In genomic region chr3:115712808-115713200, GRCm38 (mm10) we compare ENCODE assay signal across 8 mouse cellular contexts. TPM values are rescaled to one million over a fixed set of nuclear protein-coding genes. Genes with fewer than 3 reads are reported as not detected.
DNase-seq lines count a peak whose midpoint lies in the region; ATAC-seq and TF ChIP-seq lines count a peak whose summit lies in the region.

No protein-coding gene starts in this region.

- H3K27me3 ChIP-seq in heart, embryonic 12.5 days (replicated peaks): no peaks in the 10 kb centered on the region
- H3K27me3 ChIP-seq in kidney, postnatal 0 days (ENCODE audit: insufficient read depth, low read length): no peaks in the 10 kb centered on the region
- no peaks in the 10 kb centered on the region for H3K27me3 ChIP-seq in liver, adult 2 months (ENCODE audit: control insufficient read depth, insufficient read depth, low read length)
- no peaks in the 10 kb centered on the region for H3K27me3 ChIP-seq in stomach, embryonic 14.5 days (ENCODE audit: control insufficient read depth, insufficient read depth, low read length)

- H3K9me3 ChIP-seq in heart, embryonic 12.5 days (replicated peaks): no peaks in the 10 kb centered on the region
- H3K9me3 ChIP-seq in kidney, postnatal 0 days (replicated peaks; ENCODE audit: low read length): no peaks in the 10 kb centered on the region
- no peaks in the 10 kb centered on the region for H3K9me3 ChIP-seq in stomach, embryonic 14.5 days (ENCODE audit: control insufficient read depth, low read depth, low read length)

- H3K4me1 ChIP-seq in heart, embryonic 12.5 days (replicated peaks): peaks cover 41% of the 10 kb centered on the region
- no peaks in the 10 kb centered on the region for H3K4me1 ChIP-seq in kidney, postnatal 0 days (replicated peaks; ENCODE audit: insufficient read depth, low read length)
- H3K4me1 ChIP-seq in liver, adult 2 months (ENCODE audit: control insufficient read depth, insufficient read depth, low read length): peaks cover 19% of the 10 kb centered on the region
- H3K4me1 ChIP-seq in stomach, embryonic 14.5 days (ENCODE audit: control insufficient read depth, insufficient read depth, low read length): 0 out of 2 replicates have a peak, but pooled peaks cover 3% of the 10 kb centered on the region

- ATAC-seq in erythroblast, adult 5-6 weeks (replicated peaks; ENCODE audit: low FRiP score, poor library complexity, severe bottlenecking): 0 out of 2 replicates have a peak, but pooled peaks have one; percentile 41
- ATAC-seq in heart, embryonic 12.5 days (ENCODE audit: insufficient number of reproducible peaks, low FRiP score): no peak
- peak; percentile 30; the same call in 1 of the 2 replicates for ATAC-seq in kidney, postnatal 0 days (replicated peaks; ENCODE audit: low FRiP score, low read depth)
- no peak for ATAC-seq in stomach, embryonic 14.5 days (ENCODE audit: insufficient number of reproducible peaks, insufficient read depth, low FRiP score, low read depth)

- TF ChIP-seq CTCF in kidney, postnatal 0 days (IDR thresholded peaks at IDR 0.05; ENCODE audit: low read depth): peak; percentile 91
- TF ChIP-seq CTCF in liver, adult 2 months (IDR thresholded peaks at IDR 0.05; ENCODE audit: low read depth, low read length): peak; percentile 88

- no peak for TF ChIP-seq POLR2A in liver, adult 2 months (IDR thresholded peaks at IDR 0.05; ENCODE audit: extremely low read depth, insufficient read depth, low read length)

- H3K79me2 ChIP-seq in liver, adult 2 months (ENCODE audit: control insufficient read depth, insufficient read depth, low read length): peaks cover 17% of the 10 kb centered on the region; the same call in 1 of the 2 replicates

- H3K27ac ChIP-seq in heart, embryonic 12.5 days (ENCODE audit: poor library complexity, severe bottlenecking): peak overlapping the region; percentile 99
- peak overlapping the region; percentile 72; the same call in 1 of the 2 replicates for H3K27ac ChIP-seq in kidney, postnatal 0 days
- peak overlapping the region; percentile 92; the same call in 1 of the 2 replicates for H3K27ac ChIP-seq in liver, adult 2 months (replicated peaks; ENCODE audit: insufficient read depth, low read depth, low read length)
- no peak overlapping the region for H3K27ac ChIP-seq in stomach, embryonic 14.5 days (ENCODE audit: low read length)

- H3K4me3 ChIP-seq in heart, embryonic 12.5 days: peak overlapping the region; percentile 72
- H3K4me3 ChIP-seq in kidney, postnatal 0 days (replicated peaks; ENCODE audit: low read depth, low read length): peak overlapping the region; percentile 63
- peak overlapping the region; percentile 89; the same call in 1 of the 2 replicates for H3K4me3 ChIP-seq in liver, adult 2 months (ENCODE audit: insufficient read depth, low read depth, low read length)
- H3K4me3 ChIP-seq in stomach, embryonic 14.5 days (ENCODE audit: low read depth, low read length): 0 out of 2 replicates have a peak overlapping the region, but pooled peaks have one; percentile 1

- 12% methylated on average over 9 of the region's 9 CpGs for WGBS in heart, embryonic 12.5 days
- WGBS in kidney, postnatal 0 days: 19% methylated on average over 9 of the region's 9 CpGs
- 8% methylated on average over 9 of the region's 9 CpGs for WGBS in liver, adult 2 months
- WGBS in stomach, embryonic 14.5 days: 14% methylated on average over 9 of the region's 9 CpGs

- H3K9ac ChIP-seq in heart, embryonic 12.5 days: peak overlapping the region; percentile 94
- H3K9ac ChIP-seq in kidney, postnatal 0 days (ENCODE audit: low read depth, low read length): no peak overlapping the region
- no peak overlapping the region for H3K9ac ChIP-seq in liver, adult 2 months (ENCODE audit: low read depth, low read length)
- H3K9ac ChIP-seq in stomach, embryonic 14.5 days (replicated peaks; ENCODE audit: low read depth, low read length): 0 out of 2 replicates have a peak overlapping the region, but pooled peaks have one; percentile 47

- H3K36me3 ChIP-seq in heart, embryonic 12.5 days: peaks cover 35% of the 10 kb centered on the region
- H3K36me3 ChIP-seq in kidney, postnatal 0 days (ENCODE audit: insufficient read depth, low read length): no peaks in the 10 kb centered on the region
- H3K36me3 ChIP-seq in liver, adult 2 months (ENCODE audit: control insufficient read depth, insufficient read depth, low read length): peaks cover 6% of the 10 kb centered on the region; the same call in 1 of the 2 replicates
- H3K36me3 ChIP-seq in stomach, embryonic 14.5 days (ENCODE audit: control insufficient read depth, insufficient read depth, low read length): no peaks in the 10 kb centered on the region

- peak overlapping the region; percentile 81 for H3K4me2 ChIP-seq in heart, embryonic 12.5 days
- H3K4me2 ChIP-seq in kidney, postnatal 0 days (ENCODE audit: low read length): peak overlapping the region; percentile 93
- H3K4me2 ChIP-seq in stomach, embryonic 14.5 days (replicated peaks; ENCODE audit: low read depth, low read length): peak overlapping the region; percentile 81

- peak; percentile 78 for DNase-seq in A20 (ENCODE audit: low read depth, low spot score)
- peak; percentile 70 for DNase-seq in brain, adult 2 months (ENCODE audit: low read depth, low spot score)
- peak; percentile 93 for DNase-seq in kidney, postnatal 0 days (ENCODE audit: low spot score)
- DNase-seq in liver, adult 2 months (ENCODE audit: extremely low read depth, low read depth, low spot score): peak; percentile 77
- DNase-seq in naive thymus-derived CD4-positive, alpha-beta T cell, adult 2 months (ENCODE audit: low read depth): peak; percentile 87

RNA-seq across cellular contexts. Expression of gene S1pr1, which starts 2.1 kb away (rescaled TPM):
- 0.63 and 0.96 TPM in 2 replicates for total RNA-seq in erythroblast, adult 5-6 weeks (2015; ENCODE audit: low replicate concordance)
- 0.42 and 1.6 TPM in 2 replicates for total RNA-seq in erythroblast, adult 5-6 weeks (2017; ENCODE audit: low replicate concordance)
- 86.0 and 87.5 TPM in 2 replicates for polyA plus RNA-seq in heart, embryonic 12.5 days (2016; fragmentation: Nextera tagmentation; extraction: Ambion mirVana)
- 17.8 and 20.1 TPM in 2 replicates for polyA plus RNA-seq in kidney, postnatal 0 days (2015; fragmentation: Nextera tagmentation; extraction: Ambion mirVana)
- 21.5 and 35.2 TPM in 2 replicates for total RNA-seq in liver, adult 2 months (2014; rRNA removed)
- 77.7 and 95.7 TPM in 2 replicates for polyA plus RNA-seq in liver, adult 2 months (2012; rRNA removed)
- 17.6 and 18.3 TPM in 2 replicates for polyA plus RNA-seq in stomach, embryonic 14.5 days (2014; fragmentation: Nextera tagmentation; extraction: Ambion mirVana)

Comparison
In these comparisons a context has a peak if more than half of its experiments do, and no peak if none do; other contexts are left out.
1. ATAC-seq: peak in erythroblast, adult 5-6 weeks (single experiment) and kidney, postnatal 0 days (single experiment); none in heart, embryonic 12.5 days (single experiment) and stomach, embryonic 14.5 days (single experiment).
2. H3K4me3 ChIP-seq: peak in every context shown above with its lines; median percentile 89 in liver, adult 2 months; 72 in heart, embryonic 12.5 days; 63 in kidney, postnatal 0 days; 1 in stomach, embryonic 14.5 days.
3. H3K9ac ChIP-seq: peak in heart, embryonic 12.5 days (single experiment) and stomach, embryonic 14.5 days (single experiment); none in kidney, postnatal 0 days (single experiment) and liver, adult 2 months (single experiment).
4. Peak in every context shown above with its lines, with median percentiles within 50 percentile points of each other: DNase-seq and H3K4me2 ChIP-seq.